8 mouse cellular contexts compared by ENCODE assay signal in the genomic region with DNA sequence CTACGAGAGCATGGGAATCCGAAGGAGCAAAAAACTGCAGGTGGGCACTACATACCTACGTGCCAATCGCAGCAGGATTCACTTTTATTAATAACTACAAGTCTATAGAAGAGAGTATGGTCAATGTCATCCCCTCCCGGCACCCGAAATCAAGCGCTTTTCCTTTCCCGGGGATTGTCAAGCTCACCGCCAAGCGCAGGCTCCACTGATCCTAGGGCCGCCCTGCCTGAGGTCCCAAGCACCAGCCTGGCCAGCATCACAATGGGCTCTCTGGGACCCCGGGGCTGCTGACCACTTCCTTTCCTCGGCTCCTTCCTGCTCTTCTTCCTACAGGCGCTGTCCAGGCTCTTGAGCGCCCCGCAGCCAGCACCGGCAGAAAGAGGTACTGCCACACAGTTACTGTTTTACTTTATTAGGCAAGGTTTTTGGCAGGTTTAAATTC. TPM values are rescaled to one million over a fixed set of nuclear protein-coding genes. Genes with fewer than 3 reads are reported as not detected.
DNase-seq lines count a peak whose midpoint lies in the region; ATAC-seq and TF ChIP-seq lines count a peak whose summit lies in the region.

A gene (plus strand): TSS at position 294 of the 442 bp plus-strand sequence.
A gene (minus strand): TSS at position 350 of the 442 bp plus-strand sequence.

- no peaks in the 10 kb centered on the region for H3K36me3 ChIP-seq in embryonic facial prominence, embryonic 14.5 days (ENCODE audit: control insufficient read depth, insufficient read depth, low read length)
- no peaks in the 10 kb centered on the region for H3K36me3 ChIP-seq in limb, embryonic 13.5 days
- no peaks in the 10 kb centered on the region for H3K36me3 ChIP-seq in midbrain, embryonic 15.5 days (replicated peaks)
- H3K36me3 ChIP-seq in spleen, adult 2 months (ENCODE audit: control insufficient read depth, insufficient read depth, low read length), result no peaks in the 10 kb centered on the region

- H3K27me3 ChIP-seq in embryonic facial prominence, embryonic 14.5 days (replicated peaks; ENCODE audit: control insufficient read depth, insufficient read depth, low read length), result no peaks in the 10 kb centered on the region
- no peaks in the 10 kb centered on the region for H3K27me3 ChIP-seq in limb, embryonic 13.5 days
- no peaks in the 10 kb centered on the region for H3K27me3 ChIP-seq in midbrain, embryonic 15.5 days (replicated peaks)
- no peaks in the 10 kb centered on the region for H3K27me3 ChIP-seq in spleen, adult 2 months (ENCODE audit: control insufficient read depth, insufficient read depth, low read length)

- 2% methylated on average over 17 of the region's 17 CpGs for WGBS in embryonic facial prominence, embryonic 14.5 days
- WGBS in limb, embryonic 13.5 days, result 3% methylated on average over 17 of the region's 17 CpGs
- WGBS in midbrain, embryonic 15.5 days, result under 1% methylated on average over 17 of the region's 17 CpGs
- WGBS in spleen, adult 2 months, result 3% methylated on average over 17 of the region's 17 CpGs

- no peaks in the 10 kb centered on the region for H3K9me3 ChIP-seq in embryonic facial prominence, embryonic 14.5 days (ENCODE audit: control insufficient read depth, low read length)
- H3K9me3 ChIP-seq in limb, embryonic 13.5 days, result no peaks in the 10 kb centered on the region
- H3K9me3 ChIP-seq in midbrain, embryonic 15.5 days, result no peaks in the 10 kb centered on the region

- peak; percentile 95 for ATAC-seq in embryonic facial prominence, embryonic 14.5 days (ENCODE audit: low read depth)
- peak; percentile 84 for ATAC-seq in limb, embryonic 13.5 days (ENCODE audit: low FRiP score, low read depth)
- peak; percentile 96 for ATAC-seq in midbrain, embryonic 15.5 days (replicated peaks)

- no peak within 1 kb of the TSS for H3K27ac ChIP-seq in embryonic facial prominence, embryonic 14.5 days (replicated peaks; ENCODE audit: low read depth, low read length)
- H3K27ac ChIP-seq in limb, embryonic 13.5 days, result no peak within 1 kb of the TSS
- peak within 1 kb of the TSS; percentile 76 for H3K27ac ChIP-seq in midbrain, embryonic 15.5 days
- peak within 1 kb of the TSS; percentile 1 for H3K27ac ChIP-seq in spleen, adult 2 months (ENCODE audit: insufficient read depth, low read length)

- no peak for TF ChIP-seq POLR2A in spleen, adult 2 months (IDR thresholded peaks at IDR 0.05; ENCODE audit: low read depth, low read length)

- H3K4me3 ChIP-seq in embryonic facial prominence, embryonic 14.5 days (ENCODE audit: low read depth, low read length), result peak within 1 kb of the TSS; percentile 54
- H3K4me3 ChIP-seq in limb, embryonic 13.5 days, result peak within 1 kb of the TSS; percentile 56
- peak within 1 kb of the TSS; percentile 75 for H3K4me3 ChIP-seq in midbrain, embryonic 15.5 days
- peak within 1 kb of the TSS; percentile 100 for H3K4me3 ChIP-seq in spleen, adult 2 months (ENCODE audit: extremely low read depth, insufficient read depth, insufficient read length)

- H3K9ac ChIP-seq in embryonic facial prominence, embryonic 14.5 days (ENCODE audit: low read depth, low read length), result peak within 1 kb of the TSS; percentile 66
- H3K9ac ChIP-seq in limb, embryonic 13.5 days, result peak within 1 kb of the TSS; percentile 58
- peak within 1 kb of the TSS; percentile 67 for H3K9ac ChIP-seq in midbrain, embryonic 15.5 days

- TF ChIP-seq CTCF in spleen, adult 2 months (IDR thresholded peaks at IDR 0.05; ENCODE audit: extremely low read depth, insufficient read depth, insufficient read length, insufficient replicate concordance), result peak; percentile 77; the same call in 1 of the 2 replicates

- peak within 1 kb of the TSS; percentile 69 for H3K4me2 ChIP-seq in embryonic facial prominence, embryonic 14.5 days (ENCODE audit: low read depth, low read length)
- H3K4me2 ChIP-seq in limb, embryonic 13.5 days (replicated peaks), result peak within 1 kb of the TSS; percentile 79
- peak within 1 kb of the TSS; percentile 56 for H3K4me2 ChIP-seq in midbrain, embryonic 15.5 days

- no peaks in the 10 kb centered on the region for H3K4me1 ChIP-seq in embryonic facial prominence, embryonic 14.5 days (ENCODE audit: control insufficient read depth, insufficient read depth, low read length)
- 0 out of 2 replicates have a peak, but pooled peaks cover 7% of the 10 kb centered on the region for H3K4me1 ChIP-seq in limb, embryonic 13.5 days
- H3K4me1 ChIP-seq in midbrain, embryonic 15.5 days, result peaks cover 5% of the 10 kb centered on the region
- H3K4me1 ChIP-seq in spleen, adult 2 months (ENCODE audit: control insufficient read depth, insufficient read depth, insufficient read length), result no peaks in the 10 kb centered on the region

- peak; percentile 87 for DNase-seq in 3T3-L1 (ENCODE audit: low read depth, low spot score)
- peak; percentile 21 to 52 for DNase-seq in adrenal gland, postnatal 4 days (ENCODE audit: low spot score in 2 of 2)
- peak; percentile 86 for DNase-seq in embryonic facial prominence, embryonic 14.5 days (ENCODE audit: low spot score)
- DNase-seq in heart, adult 8-10 months (ENCODE audit: low spot score), result peak; percentile 77
- DNase-seq in kidney, adult 9 months, result peak; percentile 89
- peak; percentile 33 to 74 for DNase-seq in spleen, adult 2 months (ENCODE audit: low read depth in 1 of 2, low spot score in 2 of 2)

RNA-seq across cellular contexts. Expression of the first gene that starts in this region (rescaled TPM):
- total RNA-seq in adrenal gland, postnatal 4 days (2021), result 10 to 100 TPM; 20.8 to 21.5 TPM
- polyA plus RNA-seq in embryonic facial prominence, embryonic 14.5 days (2014; fragmentation: Nextera tagmentation; extraction: Ambion mirVana), result 10.5 and 11.5 TPM in 2 replicates
- 10 to 100 TPM; 10.9 to 14.0 (median 13.6) TPM for total RNA-seq in heart, adult 8-10 months (2022)
- 8.2 and 11.5 TPM in 2 replicates for polyA plus RNA-seq in limb, embryonic 13.5 days (2015; fragmentation: Nextera tagmentation; extraction: Ambion mirVana)
- 5.9 TPM in 2 replicates for polyA plus RNA-seq in midbrain, embryonic 15.5 days (2015; fragmentation: Nextera tagmentation; extraction: Ambion mirVana)
- 2.3 and 2.9 TPM in 2 replicates for polyA plus RNA-seq in spleen, adult 2 months (2012; rRNA removed)

RNA-seq across cellular contexts. Expression of the second gene that starts in this region (rescaled TPM):
- 10 to 100 TPM; 12.7 to 13.1 TPM for total RNA-seq in adrenal gland, postnatal 4 days (2021)
- polyA plus RNA-seq in embryonic facial prominence, embryonic 14.5 days (2014; fragmentation: Nextera tagmentation; extraction: Ambion mirVana), result 8.9 and 10.3 TPM in 2 replicates
- 10 to 100 TPM; 14.1 to 22.0 (median 19.2) TPM for total RNA-seq in heart, adult 8-10 months (2022)
- polyA plus RNA-seq in limb, embryonic 13.5 days (2015; fragmentation: Nextera tagmentation; extraction: Ambion mirVana), result 6.4 and 7.8 TPM in 2 replicates
- polyA plus RNA-seq in midbrain, embryonic 15.5 days (2015; fragmentation: Nextera tagmentation; extraction: Ambion mirVana), result 25.3 and 27.8 TPM in 2 replicates
- 1.2 and 1.4 TPM in 2 replicates for polyA plus RNA-seq in spleen, adult 2 months (2012; rRNA removed)

Comparison
In these comparisons a context has a peak if more than half of its experiments do, and no peak if none do; other contexts are left out.
1. DNase-seq: peak in every context shown above with its lines; median percentile 89 in kidney, adult 9 months; 87 in 3T3-L1; 86 in embryonic facial prominence, embryonic 14.5 days; 77 in heart, adult 8-10 months; 54 in spleen, adult 2 months; 36 in adrenal gland, postnatal 4 days.
2. H3K27ac ChIP-seq: peak in midbrain, embryonic 15.5 days (single experiment) and spleen, adult 2 months (single experiment); none in embryonic facial prominence, embryonic 14.5 days (single experiment) and limb, embryonic 13.5 days (single experiment).
3. Peak in every context shown above with its lines, with median percentiles within 50 percentile points of each other: ATAC-seq, H3K4me2 ChIP-seq, H3K4me3 ChIP-seq and H3K9ac ChIP-seq.